Mouse (Mus musculus) urinary bladder, postnatal 4 days (tissue): ENCODE measurements at regions not wholly inside any gene's neighbourhood (a gene's known extent, or its start where the extent isn't known, plus 50 kb on each side); places are given as distances from the start of the nearest gene placed in this dataset.

Experiments
- DNase-seq, 2 experiments: peaks; one replicate each; pipeline ENCODE4 v3.0.0; 2021 to 2022; ENCODE audit warnings: low spot score in 2 of 2

DNA sequence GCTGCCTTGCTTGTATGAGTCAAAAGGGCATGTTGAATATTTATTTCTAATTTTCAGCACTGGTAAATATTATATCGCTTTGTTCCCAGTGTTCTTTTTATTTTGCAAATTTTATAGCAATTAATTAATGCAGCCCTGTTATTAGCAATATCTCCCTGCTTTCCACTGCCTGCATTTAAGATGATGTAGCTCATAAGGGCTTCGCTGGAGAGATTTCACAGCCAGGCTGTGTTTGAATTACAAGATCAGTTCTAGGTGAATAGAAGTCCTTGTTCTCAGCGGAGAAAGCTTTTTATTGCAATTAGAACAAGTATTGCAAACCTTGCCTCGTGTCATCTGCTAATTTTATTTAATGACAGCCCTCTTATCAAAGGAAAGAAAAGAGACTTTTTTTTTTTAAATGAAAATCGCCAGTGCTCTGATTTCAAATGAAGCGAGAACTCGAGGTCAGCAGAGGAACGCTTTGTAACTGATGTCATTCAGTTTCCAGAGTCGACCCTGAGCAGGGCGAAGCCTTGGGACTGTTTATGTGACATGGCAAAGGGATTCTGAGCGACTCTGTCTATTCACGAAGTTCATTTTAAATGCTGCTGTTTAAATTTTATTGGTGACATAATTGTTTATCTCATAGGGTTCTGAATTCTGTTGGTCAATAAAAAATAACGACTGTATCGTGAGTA is 378.7 kb upstream of the Mki67 start:
- DNase-seq, result no peak

DNA sequence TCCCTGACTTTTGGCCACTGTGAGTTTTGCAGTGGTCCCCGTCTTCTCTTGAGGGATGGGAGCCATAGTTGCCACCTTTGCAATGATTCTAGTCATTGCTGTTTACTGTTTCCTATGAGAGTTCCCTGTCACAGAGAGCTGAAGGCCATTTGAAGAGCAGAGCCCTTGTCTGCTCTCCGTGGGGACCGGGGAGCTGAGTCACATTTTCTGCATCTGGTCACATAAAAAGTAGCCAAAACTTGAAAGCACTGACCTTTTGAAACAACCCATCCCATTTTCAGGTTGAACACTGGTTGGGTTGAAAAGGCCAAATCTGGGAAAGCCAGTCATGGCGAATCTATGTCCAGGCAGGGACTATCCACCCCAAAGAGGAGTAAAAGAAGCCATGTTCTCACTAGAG is 387.9 kb upstream of the Mki67 start:
- no peak for DNase-seq

DNA sequence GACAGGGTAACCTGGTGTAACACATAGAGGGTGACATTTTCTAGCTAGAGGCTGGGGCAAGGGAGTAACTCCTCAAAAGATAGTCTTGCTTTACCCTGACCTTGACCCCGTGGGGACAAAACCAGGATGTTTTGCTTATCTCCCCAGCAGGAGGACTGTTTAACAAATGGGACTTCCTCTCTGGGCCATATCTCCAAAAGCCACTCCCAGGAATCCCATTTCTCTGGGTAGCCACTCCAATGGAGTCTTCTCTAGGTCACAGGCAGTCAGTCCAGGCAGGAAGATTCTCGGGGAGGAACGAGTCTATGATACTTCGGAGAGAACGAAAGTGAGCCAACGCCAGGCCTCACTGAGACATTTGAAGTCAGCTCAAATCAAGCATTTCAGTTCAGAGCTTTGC is 396.0 kb upstream of the Mki67 start:
- DNase-seq, result no peak

DNA sequence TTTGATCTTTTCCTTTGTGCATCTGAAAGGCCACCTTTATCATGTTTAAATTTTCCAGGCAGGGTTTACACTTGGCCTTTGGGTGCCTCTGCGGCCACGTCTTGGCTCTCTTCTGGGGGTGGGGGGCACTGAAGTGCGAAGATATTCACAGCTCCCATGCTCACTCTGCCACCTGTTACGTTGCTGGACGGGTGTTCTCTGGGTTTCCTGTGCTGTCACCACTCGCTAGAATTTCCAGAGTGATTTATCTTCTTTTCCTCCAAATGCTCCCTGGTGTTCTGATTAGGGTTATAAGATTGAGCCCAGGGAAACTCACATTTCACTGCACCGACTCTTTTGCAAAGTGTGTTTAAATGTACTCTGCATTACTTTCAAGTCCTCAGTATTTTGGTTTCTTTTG is 404.8 kb upstream of the Mki67 start:
- no peak for DNase-seq

DNA sequence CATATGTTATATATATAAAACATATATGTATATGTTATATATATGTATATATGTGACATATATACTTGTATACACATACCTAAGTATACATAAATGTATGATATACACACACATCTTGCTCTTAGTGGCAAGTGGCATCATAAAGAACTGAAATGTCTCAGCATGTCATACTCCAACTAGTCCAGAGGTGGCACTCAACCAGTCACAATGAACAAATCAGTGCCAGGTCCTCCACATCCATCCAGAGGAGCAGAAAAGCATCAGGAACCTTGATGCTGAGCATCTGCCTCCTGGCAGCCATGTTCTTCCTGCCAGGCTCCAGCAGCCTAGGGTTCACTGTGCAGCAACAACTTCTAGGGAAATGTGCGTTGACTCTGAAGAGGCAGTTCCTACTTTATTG is 405.2 kb upstream of the Mki67 start:
- DNase-seq, result no peak

DNA sequence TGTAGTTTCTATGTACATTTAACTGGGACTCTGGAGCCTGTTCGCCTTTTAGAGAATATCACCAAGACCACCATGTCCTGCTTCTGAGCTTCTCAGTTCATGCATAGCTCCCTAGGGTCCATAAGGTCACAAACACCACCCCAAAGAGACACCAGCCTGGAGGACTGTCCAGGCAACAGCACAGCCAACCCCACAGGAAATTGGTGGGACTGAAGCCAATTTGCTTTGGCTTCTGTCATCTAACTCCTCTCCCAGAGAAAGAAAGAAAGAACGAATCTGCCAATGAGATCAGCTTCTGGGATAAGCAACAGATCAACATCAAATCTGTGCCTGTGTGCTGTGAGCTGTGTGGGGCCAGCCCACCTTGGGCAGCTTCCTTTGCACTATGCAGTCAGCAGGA is 408.6 kb upstream of the Mki67 start:
- DNase-seq, result no peak

DNA sequence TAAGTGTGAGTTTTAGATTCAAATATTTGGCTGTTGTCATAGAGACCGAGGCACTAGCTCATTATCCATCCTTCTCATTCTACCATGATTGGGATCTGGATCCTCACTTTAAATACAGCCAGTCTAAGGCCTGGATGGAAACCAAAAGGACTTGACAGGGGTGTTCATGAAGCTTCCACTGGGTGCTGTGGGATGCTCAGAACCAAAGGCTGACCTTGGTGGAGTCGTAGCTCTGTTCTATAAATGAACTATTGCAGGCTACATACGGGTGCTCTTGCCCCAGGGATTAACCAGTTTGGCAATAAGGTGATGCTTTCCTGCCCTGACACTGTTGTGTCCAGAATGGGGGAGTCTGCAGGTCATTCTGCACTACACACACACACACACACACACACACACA is 410.2 kb upstream of the Mki67 start:
- DNase-seq, result no peak

DNA sequence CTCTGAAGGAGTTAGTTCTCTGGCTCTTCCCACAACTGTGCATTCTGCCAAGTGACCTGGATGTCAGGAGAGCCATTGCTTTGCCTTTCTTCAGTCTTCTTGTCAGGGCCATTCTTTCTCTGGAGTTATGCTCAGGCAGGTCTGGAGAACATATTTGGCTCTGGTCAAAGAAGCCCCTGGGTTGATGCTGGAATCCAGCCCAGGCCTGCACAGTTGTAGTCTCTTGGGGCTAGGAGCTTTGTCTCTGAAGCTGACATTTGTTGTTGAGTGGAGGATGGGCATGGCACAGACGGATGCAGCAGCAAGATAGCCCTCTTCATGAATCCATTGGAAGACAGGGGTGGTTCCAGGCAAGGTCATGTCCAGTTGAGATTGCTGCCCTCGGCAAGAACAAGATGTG is 411.4 kb upstream of the Mki67 start:
- no peak for DNase-seq

DNA sequence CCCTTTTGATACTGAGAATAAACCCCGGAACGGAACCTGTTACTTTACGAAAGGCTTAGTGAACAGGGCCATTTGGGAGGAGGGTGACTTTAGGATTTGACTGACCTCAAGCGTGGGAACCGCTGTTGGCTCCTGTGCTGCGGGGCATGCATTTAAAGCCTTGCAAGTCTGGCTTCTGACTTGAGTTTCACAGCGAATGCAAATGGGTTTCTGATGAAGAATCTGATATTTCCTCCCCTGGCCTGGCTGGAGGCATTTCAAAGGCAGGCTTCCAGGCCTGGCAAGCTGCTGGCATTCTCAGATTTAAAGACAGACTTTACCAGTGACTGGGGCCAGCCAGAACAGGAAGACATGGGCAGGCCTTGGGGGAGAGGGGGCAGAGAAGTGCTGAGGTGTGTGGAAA is 413.6 kb upstream of the Mki67 start:
- DNase-seq, result no peak

DNA sequence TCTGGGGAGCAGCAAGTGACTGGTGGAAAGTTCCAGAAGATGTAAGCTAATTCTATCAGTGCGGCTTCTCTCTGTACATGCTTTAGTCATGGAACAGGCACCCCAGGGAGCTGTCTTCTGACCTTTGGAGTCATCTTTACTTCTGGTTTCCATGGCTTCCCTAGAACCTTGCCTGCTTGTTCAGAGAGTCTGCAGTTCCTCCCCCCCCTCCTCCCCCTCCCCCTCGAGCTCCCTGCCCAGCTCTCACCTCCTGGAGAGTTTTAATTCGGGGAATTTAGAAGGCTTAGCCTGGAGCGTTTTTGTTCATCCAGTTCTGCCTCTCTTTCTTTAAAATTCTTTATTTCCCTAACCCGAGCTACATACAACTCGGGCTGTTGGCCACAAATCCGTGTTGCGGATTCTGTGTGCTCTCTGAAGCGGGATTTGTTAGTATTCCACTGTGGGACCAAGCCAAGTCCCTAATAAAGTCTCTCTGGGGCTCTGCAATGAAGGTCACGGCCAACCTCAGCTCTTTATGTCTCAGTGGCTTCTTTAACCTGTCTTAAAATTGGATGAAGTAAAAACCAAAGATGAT is 414.6 kb upstream of the Mki67 start:
- DNase-seq, result no peak

DNA sequence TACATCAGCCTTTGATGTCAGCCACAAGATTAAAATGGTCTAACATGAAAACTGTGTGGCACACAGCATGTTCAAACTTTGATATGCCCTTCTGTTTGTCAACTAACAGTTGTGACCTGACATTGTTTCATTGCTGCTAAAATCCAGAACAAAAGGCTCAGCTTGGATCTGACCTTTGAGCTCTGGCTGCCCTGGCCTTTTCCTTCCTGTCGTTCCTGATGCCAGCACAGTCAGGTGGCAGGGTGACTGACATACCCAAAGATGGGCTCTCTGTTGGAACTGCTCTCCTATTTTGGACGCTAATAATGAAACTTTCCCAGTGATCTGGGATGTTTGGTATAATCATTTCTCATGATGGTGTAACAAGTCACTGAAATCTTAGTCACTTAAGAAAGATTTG is 416.8 kb upstream of the Mki67 start:
- no peak for DNase-seq

DNA sequence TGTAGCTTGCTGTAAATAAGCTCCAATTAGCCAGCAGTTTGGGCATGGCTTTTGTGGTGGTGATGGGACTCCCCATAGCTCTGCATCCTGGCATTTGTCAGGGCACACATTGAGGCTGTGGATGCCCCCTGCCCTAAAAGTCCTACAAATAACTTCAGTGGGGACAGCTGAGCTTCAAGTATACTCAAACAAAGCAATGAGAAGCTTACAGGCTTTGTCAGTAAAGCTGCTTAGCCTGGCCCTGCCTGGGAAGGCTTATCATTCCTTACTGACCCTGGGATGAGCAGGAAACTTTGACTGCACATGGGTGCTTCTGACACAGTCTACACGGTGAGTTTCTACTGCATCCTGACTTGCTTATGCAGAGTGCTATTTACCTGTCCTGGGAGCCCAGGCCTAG is 420.5 kb upstream of the Mki67 start:
- DNase-seq, result no peak

DNA sequence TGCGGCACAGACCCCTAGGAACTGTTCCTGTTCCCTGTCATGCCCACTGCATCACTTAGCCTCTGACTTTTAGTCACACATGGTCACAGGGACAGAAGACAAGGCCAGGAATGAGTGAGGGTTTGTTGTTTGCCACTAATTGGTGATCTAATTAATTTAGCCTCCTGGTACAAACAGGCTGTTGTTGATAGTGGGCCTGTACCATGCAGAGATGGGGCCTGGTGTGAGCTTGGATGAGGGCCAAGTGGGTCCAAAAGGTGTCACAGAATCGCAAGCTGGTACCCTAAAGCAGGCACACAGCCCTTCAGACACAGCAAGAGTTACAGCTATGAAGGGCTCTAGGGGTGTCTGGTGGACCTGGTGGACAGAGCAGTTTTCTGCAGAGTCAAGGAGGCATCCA is 421.2 kb upstream of the Mki67 start:
- no peak for DNase-seq

DNA sequence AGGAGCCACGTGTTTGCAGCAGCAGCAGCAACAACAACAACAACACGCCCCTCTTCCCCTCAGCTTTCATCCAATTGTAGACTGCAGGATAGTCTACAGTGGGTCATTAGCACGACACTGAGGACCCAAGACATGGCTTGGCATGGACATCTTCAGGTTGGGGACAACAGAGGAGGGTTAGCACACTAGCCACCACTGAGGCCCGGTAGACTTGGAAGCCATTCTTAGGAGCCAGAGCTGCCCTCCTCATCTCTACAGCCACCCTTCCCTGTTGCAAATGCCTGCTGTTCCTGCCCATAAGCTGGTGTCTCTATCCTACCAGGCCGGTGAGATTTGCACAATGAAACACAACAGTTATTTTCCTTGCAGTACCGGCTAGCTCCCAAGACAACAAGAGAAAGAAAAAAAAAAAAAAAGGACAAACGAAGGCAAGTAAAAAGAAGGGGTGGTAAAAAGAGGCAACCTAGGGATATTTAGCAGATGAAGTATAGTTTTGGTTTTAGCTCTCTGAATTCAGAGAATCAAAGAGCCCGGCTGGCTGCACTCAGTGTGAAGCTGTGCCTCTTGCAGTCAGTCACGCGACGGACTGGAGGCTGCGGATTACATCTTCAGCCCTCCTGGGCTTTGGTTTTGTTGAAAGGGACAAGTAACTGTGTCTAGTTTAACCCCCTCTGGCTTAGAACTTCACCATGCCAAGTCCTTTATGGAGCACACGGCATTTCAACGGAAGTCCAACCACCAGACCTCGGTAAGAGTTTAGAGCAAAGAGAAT is 421.9 kb upstream of the Mki67 start:
- DNase-seq, result no peak

DNA sequence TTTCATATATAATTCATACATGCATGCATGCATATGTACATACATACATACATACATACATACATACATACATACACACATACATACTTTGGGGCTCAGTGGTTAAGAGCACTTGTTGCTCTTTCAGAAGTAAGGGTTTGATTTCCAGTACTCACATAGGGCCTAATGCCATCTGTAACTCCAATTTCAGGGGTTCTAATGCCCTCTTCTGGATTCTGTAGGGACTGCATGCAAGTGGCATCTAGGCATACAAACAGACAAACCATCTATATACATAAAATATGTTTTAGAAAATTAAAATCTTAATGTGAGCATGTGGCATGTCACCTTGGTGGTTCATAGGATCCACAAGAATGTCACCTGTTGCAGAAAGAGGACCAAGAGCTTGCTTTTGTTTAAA is 426.7 kb upstream of the Mki67 start:
- DNase-seq, result no peak

DNA sequence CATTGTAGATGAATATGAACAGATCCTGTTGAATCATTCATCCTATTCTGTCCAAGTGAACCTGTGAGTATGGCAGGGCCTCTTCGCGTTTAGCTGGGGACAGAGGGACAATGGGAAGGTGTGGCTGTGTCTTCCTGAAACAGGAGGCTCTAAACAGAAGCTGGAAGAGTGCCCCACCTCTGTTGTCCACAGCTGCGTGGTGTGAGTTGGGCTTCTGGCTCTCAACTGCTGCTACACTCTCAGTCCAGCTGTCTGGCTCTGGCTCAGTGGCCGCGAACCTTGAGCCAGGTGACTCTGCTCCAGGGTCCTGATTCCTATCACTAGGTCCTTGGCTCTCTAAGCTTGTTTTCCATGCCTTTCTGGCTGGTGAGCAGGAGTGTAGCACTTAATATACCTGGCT is 434.0 kb upstream of the Mki67 start:
- no peak for DNase-seq

DNA sequence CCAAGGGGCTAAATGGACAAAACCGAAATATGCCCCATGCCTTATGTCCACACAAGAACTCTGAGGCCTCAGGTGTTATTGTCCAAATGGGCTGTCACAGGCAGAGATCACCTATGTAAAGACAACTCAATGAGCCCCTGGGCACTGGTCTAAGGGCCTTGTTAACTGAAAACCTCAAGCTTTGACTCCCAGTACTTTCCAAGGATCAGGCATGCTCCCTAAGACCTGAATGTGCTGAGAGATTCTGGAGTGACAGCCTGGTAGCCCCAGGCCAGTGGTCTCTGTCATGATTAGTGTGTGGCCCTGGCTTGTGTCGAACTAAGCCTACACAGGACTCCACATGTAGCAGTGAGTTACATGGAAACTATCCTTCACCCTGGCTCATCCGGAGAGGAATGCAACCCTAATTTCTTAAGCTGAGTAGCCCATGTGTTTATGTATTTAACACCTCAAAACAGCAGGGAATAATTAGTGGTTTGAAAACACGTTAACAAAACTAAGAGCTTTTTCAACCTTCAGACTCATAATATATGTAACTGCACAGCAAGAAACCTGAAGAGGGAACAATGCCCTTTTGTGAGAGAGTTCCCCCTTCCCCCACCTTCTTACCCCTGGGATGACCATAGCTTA is 435.3 kb upstream of the Mki67 start:
- DNase-seq, result no peak

DNA sequence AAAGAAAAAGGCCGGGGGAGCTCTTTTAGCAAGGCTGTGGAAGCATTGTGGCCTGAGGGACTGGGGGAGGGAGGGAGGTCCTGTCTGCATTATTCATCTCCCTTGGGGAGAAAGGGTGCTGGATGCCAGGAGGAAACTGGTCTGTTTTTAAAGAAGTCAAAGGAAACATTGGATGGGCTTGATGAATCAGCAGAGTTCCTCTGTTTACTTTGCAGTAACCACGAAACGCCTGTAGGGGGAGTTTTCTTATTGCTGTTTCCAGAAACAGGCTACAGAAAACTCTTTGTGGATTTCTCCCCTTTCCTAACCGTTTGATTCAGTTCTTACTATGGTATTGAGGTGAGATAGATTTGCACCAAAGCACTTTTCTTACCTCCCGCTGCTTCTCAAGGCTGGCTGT is 436.3 kb upstream of the Mki67 start:
- peak in 1 of 2 experiments; percentile 74 for DNase-seq

DNA sequence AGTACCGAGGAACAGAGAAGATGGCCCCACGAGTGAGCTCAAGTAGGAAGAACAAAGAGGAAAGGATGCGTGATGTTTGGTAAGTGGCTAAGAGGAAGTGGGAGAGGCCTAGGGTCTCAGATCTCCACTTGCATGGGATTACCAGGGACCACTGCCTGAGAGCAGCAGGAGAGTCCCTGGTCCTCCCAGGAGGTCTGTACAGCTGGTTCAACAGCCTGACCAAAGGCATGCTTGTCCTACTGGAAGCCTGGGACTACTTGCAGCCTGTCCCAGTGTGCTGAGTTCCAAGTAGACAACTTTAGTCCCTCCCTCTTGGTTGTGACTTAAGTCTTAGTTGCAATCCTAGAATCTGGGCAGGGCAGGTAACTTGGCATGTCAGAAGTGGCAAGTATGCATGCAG is 437.5 kb upstream of the Mki67 start:
- DNase-seq, result no peak

DNA sequence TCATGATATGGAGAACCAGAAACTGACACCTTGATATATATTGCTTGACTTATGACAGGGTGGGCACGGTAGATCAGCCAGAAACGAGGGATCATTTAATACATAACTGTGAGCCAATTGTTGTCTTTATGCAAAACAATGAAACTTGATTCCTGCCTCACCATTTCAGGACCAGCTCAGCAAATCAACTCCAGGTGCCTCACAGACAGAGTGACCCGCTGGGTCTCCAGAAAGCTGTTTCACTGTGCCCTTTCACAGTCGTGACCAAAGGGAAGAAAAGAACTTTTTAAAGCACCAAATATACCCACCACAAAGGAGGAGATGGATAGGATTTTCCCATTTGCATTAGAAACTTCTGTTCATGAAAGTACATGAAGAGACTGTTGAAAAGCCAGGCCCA is 443.0 kb upstream of the Mki67 start:
- DNase-seq, result no peak

DNA sequence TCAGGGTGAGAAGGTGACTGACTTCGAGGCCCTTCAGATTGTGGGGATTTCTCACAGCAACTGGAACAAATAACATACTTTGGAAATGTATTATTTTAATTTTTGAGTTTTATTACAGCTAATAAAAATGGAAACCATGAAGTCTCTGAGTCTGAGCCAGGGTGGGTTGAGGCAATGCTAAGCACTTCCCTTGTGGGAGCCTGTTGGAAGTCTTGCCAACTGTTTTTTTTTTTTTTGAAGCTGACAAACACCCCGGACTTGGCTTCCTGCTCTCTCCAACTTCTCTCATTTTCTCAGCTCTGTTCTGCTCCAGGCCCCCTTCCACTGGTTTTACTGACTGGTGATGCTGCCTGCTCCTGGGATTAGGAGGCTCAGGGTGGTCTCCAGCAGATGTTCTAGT is 445.4 kb upstream of the Mki67 start:
- DNase-seq, result no peak

DNA sequence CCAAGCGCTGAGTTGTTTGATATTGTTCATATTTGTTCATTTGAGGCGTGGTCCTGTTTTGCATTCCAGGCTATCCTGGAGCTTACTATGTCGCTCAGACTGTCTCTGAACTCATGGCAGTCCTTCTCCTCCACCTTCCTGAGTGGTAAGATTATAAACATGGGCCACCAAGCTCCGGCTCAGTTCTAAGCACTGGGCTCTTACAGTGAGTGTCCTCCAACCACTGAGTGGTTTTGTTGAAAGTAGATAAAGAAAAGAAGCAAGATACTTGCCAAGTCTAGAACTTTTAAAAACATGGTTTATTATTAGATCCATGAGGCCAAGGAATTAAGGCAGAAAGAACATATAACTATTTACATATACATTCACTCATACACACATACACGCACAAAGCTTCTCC is 448.7 kb upstream of the Mki67 start:
- no peak for DNase-seq

DNA sequence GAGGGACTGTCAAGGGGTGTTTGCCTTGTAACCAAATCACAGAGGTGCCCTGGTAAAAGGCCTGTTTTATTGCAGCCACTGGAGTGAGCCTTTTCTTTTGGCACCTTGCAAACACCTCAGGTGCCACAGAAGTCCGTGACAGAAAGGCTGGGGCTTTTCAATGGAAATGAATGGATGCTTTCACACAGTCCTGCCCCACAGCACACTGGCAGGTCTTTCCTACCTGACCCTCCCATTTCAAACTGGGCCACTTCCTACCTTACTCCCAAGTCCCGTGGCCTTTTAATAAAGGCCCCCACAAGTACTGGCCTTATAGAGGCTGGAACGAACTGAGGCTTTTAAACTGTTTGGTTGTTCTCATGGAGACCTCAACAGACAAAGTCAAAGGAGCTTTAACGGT is 453.1 kb upstream of the Mki67 start:
- DNase-seq, result no peak
